Mouse (Mus musculus): ENCODE data around the gene Aldh3b2.

The Aldh3b2 gene

DNA sequence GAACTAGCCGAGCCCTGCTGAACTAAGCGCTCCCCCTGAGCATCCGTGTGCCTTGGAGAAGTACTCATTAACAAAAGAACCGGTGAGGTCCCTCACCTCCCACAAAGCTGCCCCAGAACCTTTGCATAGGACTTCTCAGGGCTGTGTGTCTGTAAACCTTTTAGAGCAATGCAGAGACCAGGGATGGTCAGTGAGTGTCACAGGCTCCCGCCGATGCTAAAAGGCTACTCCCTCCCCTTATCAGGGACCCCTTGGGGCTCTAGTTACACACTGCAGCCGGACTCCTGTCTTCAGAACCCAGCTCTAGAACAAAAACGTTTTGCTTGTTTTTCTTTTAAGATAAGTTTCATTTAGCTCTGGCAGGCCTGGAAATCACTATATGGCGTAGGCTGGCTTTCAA lies 40.9 kb downstream of the Aldh3b2 start:
- no peak for DNase-seq

DNA sequence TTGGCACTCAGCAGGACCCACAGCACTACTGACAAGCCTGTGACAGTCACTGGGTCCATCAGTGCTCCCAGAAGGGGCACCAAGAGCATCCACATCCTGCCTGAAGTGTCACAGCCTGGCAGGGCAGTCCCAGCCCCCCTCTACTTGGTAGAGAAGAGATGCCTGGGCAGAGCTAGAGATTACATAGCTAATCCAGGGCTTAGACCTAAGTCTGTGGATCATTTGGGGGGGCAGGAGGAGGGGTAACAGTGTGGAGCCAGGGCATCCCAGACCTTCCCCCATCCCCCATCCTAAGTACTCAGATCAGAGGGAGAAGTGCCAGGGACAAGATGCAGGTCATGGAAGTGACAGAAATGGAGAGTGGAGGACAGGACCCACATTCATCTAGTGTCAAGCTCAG lies 42.7 kb downstream of the Aldh3b2 start:
- no peak for DNase-seq

DNA sequence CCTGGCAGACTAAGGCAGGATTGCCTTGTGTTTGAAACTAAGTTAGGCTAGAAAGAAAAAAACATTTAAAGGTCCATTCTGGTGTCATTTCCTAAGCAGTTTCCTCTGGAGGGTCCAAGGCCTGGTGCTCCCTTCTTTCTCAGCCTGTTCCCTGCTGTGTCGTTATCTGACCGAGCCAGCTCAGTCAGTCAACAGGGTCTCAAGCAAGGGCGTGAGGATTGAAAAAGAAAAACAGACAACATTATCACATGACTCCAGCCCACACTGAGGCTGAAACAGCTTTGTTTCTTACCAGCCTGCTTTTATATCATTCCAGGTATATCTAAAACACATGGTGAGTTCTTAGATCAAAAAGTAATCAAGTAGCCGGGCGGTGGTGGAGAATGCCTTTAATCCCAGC lies 43.5 kb downstream of the Aldh3b2 start:
- DNase-seq, result no peak

DNA sequence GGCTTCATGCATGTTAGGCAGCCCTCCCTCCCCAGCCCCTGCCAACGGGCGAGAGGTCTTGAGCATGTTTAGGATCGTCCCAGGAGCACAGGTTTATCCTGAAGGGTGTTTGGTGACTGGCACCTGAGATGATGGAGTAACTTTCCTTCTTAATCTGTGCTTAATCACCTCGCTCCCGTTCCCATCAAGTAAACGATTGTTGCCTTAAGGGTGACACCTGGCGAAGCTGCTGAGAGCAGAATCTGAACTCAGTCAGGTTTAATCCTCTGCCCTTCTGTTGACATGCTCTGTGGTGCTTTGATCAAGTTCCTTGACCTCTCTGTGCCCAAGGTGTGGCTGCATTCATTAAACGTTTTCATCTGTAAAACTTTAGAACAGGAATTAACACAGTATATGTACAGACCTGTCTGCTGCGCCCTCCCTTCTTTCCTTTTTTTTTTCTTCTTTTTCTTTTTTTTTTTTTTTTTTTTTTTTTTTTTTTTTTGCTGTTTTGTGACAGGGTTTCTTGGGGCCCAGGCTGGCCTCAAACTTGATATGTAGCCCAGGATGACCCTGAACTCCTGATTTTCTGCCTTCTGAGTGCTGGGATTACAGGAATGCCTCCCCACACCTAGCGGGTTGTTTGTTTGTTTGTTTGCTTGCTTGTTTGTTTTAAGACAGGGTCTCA lies 45.9 kb downstream of the Aldh3b2 start:
- no peak for DNase-seq

DNA sequence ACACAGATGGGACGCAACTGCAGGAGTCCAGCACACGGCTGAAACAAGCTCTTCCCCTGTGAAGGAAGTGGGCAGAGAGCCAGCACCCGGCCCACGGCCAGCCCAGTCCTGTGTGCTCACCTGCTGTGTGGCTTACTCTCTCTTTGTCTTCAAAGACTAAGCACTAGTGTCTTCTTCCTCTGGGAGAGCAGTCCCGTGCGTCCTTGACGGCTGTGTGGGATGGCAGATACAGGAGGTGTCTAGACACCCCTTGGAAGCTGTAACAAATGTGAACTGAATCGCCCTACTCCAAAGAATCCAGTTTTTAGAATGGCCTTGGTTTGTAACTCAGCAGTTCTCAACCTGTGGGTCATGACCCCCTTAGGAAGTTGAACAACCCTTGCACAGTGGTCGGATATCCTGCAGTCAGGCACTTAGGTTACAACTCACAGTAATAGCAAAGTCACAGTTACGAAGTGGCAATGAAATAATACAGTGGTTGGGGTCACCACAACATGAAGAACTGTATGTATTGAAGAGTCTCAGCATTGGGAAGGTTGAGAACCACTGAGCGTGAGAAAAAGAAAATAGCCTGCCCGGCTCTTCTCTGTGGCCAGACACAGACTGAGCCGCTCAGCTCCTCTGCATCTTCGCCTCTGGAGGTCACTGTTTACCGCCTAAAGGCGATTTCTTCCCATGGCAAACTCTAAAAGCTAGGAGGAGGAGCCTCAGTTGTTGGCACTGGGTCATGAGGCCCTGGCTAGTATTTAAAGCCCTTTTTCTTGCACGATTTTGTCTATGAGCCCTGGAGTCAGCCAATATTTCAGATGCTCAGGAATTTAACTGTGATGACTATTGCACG lies 46.8 kb downstream of the Aldh3b2 start:
- peak; percentile 89 to 90 for DNase-seq

DNA sequence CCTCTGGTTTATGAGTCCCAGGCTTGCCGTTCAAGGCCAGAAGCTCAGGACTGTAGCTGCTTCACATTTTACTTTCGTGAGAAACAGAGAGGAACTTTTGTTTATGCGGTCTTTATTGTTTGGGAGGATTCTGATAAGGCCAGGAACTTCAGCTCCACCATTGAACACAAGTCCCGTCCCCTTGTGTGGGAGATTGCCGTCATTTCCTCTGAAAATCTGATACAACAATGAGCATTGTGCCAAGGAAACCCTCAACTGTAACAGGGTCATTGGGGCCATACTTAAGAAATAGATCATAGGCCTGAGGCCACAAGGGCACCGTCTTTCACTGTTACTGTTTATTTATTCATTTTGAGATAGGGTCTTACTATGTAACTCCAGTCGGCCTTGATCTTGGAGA lies 51.1 kb downstream of the Aldh3b2 start:
- DNase-seq, result no peak

DNA sequence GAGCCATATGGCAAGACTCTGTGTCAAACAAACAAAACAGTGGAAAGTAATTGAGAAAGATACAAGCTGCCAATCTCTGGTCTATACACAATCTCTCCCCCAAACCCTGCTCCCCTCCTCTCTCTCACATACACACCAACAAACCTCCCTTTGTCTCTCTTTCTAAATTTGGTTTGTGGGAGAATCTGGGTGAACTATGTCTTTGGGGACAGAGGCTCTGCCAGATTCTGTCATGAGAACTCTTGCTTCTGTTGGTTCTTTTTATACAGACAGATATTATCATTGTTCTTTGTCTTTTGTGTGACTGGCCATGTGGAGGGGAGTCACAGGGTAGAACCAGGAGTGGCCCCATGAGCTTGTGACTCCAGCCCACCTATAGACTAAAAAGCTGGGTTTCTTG lies 55.4 kb downstream of the Aldh3b2 start:
- DNase-seq, result no peak
